Mouse (Mus musculus) ES-Bruce4 (cell line): ENCODE data around the gene Taok1. TPM values are rescaled to one million over a fixed set of nuclear protein-coding genes. Genes with fewer than 3 reads are reported as not detected.
"Not testable (repeated sequence)": the region's sequence is repeated elsewhere in the genome, so short reads cannot be mapped to it uniquely, and the experiment has no call there.

ENCODE experiments used
- H3K27ac ChIP-seq: 2 replicates; pipeline ENCODE4 v1.5.1; 2012; ENCODE audit warnings: low read length, inconsistent platforms; ENCODE audit not compliant: insufficient read depth
- H3K27me3 ChIP-seq: 2 replicates; pipeline ENCODE4 v1.6.1; 2012; ENCODE audit warnings: mild to moderate bottlenecking, low read length, inconsistent platforms; ENCODE audit not compliant: control insufficient read depth, poor library complexity, insufficient read depth, severe bottlenecking
- H3K36me3 ChIP-seq: 2 replicates; pipeline ENCODE4 v1.6.1; 2012; ENCODE audit warnings: inconsistent platforms, mild to moderate bottlenecking, low read length, moderate library complexity; ENCODE audit not compliant: control insufficient read depth, poor library complexity, insufficient read depth, severe bottlenecking
- H3K4me1 ChIP-seq: one replicate; pipeline ENCODE4 v1.8.1; 2011; ENCODE audit warnings: low read length; ENCODE audit not compliant: control insufficient read depth, insufficient read depth
- H3K4me3 ChIP-seq: 2 replicates; pipeline ENCODE4 v1.5.1; 2011; ENCODE audit warnings: low read depth, mild to moderate bottlenecking, low read length
- H3K9ac ChIP-seq: 2 replicates; pipeline ENCODE4 v1.6.1; 2012; ENCODE audit warnings: low read depth, mild to moderate bottlenecking, inconsistent platforms; ENCODE audit not compliant: poor library complexity, severe bottlenecking
- H3K9me3 ChIP-seq: replicated peaks from 2 replicates; pipeline ENCODE4 v1.6.1; 2012; ENCODE audit warnings: mild to moderate bottlenecking, low read length, inconsistent platforms; ENCODE audit not compliant: control insufficient read depth, poor library complexity, insufficient read depth, severe bottlenecking
- CTCF ChIP-seq: IDR thresholded peaks from one replicate; pipeline ENCODE4 v1.8.1; 2011; ENCODE audit warnings: low read depth, low read length
- EP300 ChIP-seq: IDR thresholded peaks from 2 replicates; pipeline ENCODE4 v1.6.1; 2011; ENCODE audit warnings: low read depth, low read length; ENCODE audit not compliant: insufficient read depth
- POLR2A ChIP-seq: IDR thresholded peaks from one replicate; pipeline ENCODE4 v1.8.1; 2011; ENCODE audit warnings: low read length; ENCODE audit not compliant: insufficient read depth
- polyA plus RNA-seq: library from polyadenylated mRNA; stranded (reverse); fragments of >200 nt; gene quantifications from 2 replicates; pipeline ENCODE4 v1.2.4, GENCODE M21; 2011; ENCODE audit warnings: low read depth; ENCODE audit not compliant: missing spikeins, insufficient read depth, insufficient read length

The Taok1 gene
- polyA plus RNA-seq, 1 experiment: 50.5 TPM

- no peaks in the 10 kb centered on the region for H3K27me3 ChIP-seq
- TF ChIP-seq EP300 (no peak), POLR2A (no peak)
- no peak overlapping the region for H3K9ac ChIP-seq
- H3K36me3 ChIP-seq: no peaks in the 10 kb centered on the region; the same call in 1 of the 2 replicates
- H3K4me1 ChIP-seq: no peaks in the 10 kb centered on the region
- H3K27ac ChIP-seq: no peak overlapping the region
- H3K9me3 ChIP-seq: no peaks in the 10 kb centered on the region
- no peak overlapping the region for H3K4me3 ChIP-seq
These were observed 76.8 kb downstream of the Taok1 start for GRCm38 (mm10) chr11:77530862-77531261.

GRCm38 (mm10) chr11:77529644-77530043 lies 78.0 kb downstream of the Taok1 start:
- H3K4me3 ChIP-seq: no peak overlapping the region
- H3K36me3 ChIP-seq: no peaks in the 10 kb centered on the region; the same call in 1 of the 2 replicates
- no peak overlapping the region for H3K9ac ChIP-seq
- H3K4me1 ChIP-seq: no peaks in the 10 kb centered on the region
- no peaks in the 10 kb centered on the region for H3K27me3 ChIP-seq
- TF ChIP-seq EP300: no peak
- TF ChIP-seq POLR2A: no peak
- TF ChIP-seq CTCF: no peak
- no peaks in the 10 kb centered on the region for H3K9me3 ChIP-seq
- no peak overlapping the region for H3K27ac ChIP-seq

GRCm38 (mm10) chr11:77528420-77528819 lies 79.2 kb downstream of the Taok1 start:
- H3K9ac ChIP-seq, H3K27me3 ChIP-seq, H3K4me3 ChIP-seq, H3K4me1 ChIP-seq, H3K36me3 ChIP-seq, H3K27ac ChIP-seq, H3K9me3 ChIP-seq: not testable (repeated sequence)

- no peak overlapping the region for H3K9ac ChIP-seq
- no peaks in the 10 kb centered on the region for H3K9me3 ChIP-seq
- no peaks in the 10 kb centered on the region for H3K27me3 ChIP-seq
- no peaks in the 10 kb centered on the region for H3K4me1 ChIP-seq
- H3K36me3 ChIP-seq: no peaks in the 10 kb centered on the region
- H3K27ac ChIP-seq: no peak overlapping the region
- no peak overlapping the region for H3K4me3 ChIP-seq
- no peak for TF ChIP-seq EP300
- TF ChIP-seq CTCF: no peak
- no peak for TF ChIP-seq POLR2A
These were observed 81.7 kb downstream of the Taok1 start for GRCm38 (mm10) chr11:77525804-77526486.

GRCm38 (mm10) chr11:77520601-77521529 lies 86.8 kb downstream of the Taok1 start:
- no peaks in the 10 kb centered on the region for H3K4me1 ChIP-seq
- no peak for TF ChIP-seq CTCF
- TF ChIP-seq POLR2A: no peak
- no peak for TF ChIP-seq EP300
- no peak overlapping the region for H3K27ac ChIP-seq

GRCm38 (mm10) chr11:77519043-77519442 lies 88.6 kb downstream of the Taok1 start, which contains the start of gene Gm10392:
Gene Gm10392, minus strand, starts transcription at chr11:77519198.
- no peak for TF ChIP-seq POLR2A
- no peak for TF ChIP-seq CTCF
- no peak for TF ChIP-seq EP300
- Histone ChIP-seq H3K36me3 (no peaks in the 10 kb centered on the region), H3K4me1 (no peaks in the 10 kb centered on the region), H3K9ac (no peak within 1 kb of the TSS), H3K27me3 (peaks cover 3% of the 10 kb centered on the region; the same call in 1 of the 2 replicates), H3K4me3 (no peak within 1 kb of the TSS), H3K27ac (no peak within 1 kb of the TSS), H3K9me3 (no peaks in the 10 kb centered on the region)

More at GRCm38 (mm10) chr11:77520601-77521529, 86.8 kb downstream of the Taok1 start:
- no peaks in the 10 kb centered on the region for H3K36me3 ChIP-seq
- no peaks in the 10 kb centered on the region for H3K9me3 ChIP-seq
- no peaks in the 10 kb centered on the region for H3K27me3 ChIP-seq
- no peak overlapping the region for H3K4me3 ChIP-seq
- no peak overlapping the region for H3K9ac ChIP-seq
